Mouse (Mus musculus): ENCODE measurements around the gene Lrch2.
"Not testable (repeated sequence)": the region's sequence is repeated elsewhere in the genome, so short reads cannot be mapped to it uniquely, and the experiment has no call there.

Lrch2 gene

GRCm38 (mm10) chrX:147553421-147554201 lies at the start of gene Lrch2:
Gene Lrch2, minus strand, starts transcription at chrX:147554081.
- DNase-seq = peak; percentile 61

GRCm38 (mm10) chrX:147540934-147541870 lies 12.7 kb downstream of the Lrch2 start:
- no peak for DNase-seq

GRCm38 (mm10) chrX:147538377-147538776 lies 15.5 kb downstream of the Lrch2 start:
- no peak for DNase-seq

- not testable (repeated sequence) for DNase-seq
Observed at GRCm38 (mm10) chrX:147537117-147537516, 16.8 kb downstream of the Lrch2 start.

GRCm38 (mm10) chrX:147535616-147536015 lies 18.3 kb downstream of the Lrch2 start:
- DNase-seq = no peak

GRCm38 (mm10) chrX:147531675-147532074 lies 22.2 kb downstream of the Lrch2 start:
- no peak for DNase-seq

- DNase-seq = no peak
Observed at GRCm38 (mm10) chrX:147527646-147528172, 26.2 kb downstream of the Lrch2 start.

- no peak for DNase-seq
Observed at GRCm38 (mm10) chrX:147489551-147489950, 64.3 kb downstream of the Lrch2 start.

GRCm38 (mm10) chrX:147453610-147454009 lies 100.3 kb downstream of the Lrch2 start, which contains the start of gene Vmn1r239-ps:
Gene Vmn1r239-ps, minus strand, starts transcription at chrX:147453710.
- not testable (repeated sequence) for DNase-seq

- no peak for DNase-seq
Observed at GRCm38 (mm10) chrX:147443386-147443785, 110.5 kb downstream of the Lrch2 start.

GRCm38 (mm10) chrX:147435400-147435799 lies 118.5 kb downstream of the Lrch2 start:
- no peak for DNase-seq

- DNase-seq = no peak
Observed at GRCm38 (mm10) chrX:147429753-147430152, 124.1 kb downstream of the Lrch2 start.

- no peak for DNase-seq
Observed at GRCm38 (mm10) chrX:147429129-147429528, 124.8 kb downstream of the Lrch2 start, which contains the start of gene Il13ra2. Gene Il13ra2, minus strand, starts transcription at chrX:147429192.
